Mouse (Mus musculus): ENCODE data around the gene Tgfa. TPM values are rescaled to one million over a fixed set of nuclear protein-coding genes. Genes with fewer than 3 reads are reported as not detected.

Tgfa gene
- polyA plus RNA-seq, 1 experiment = 0.20 TPM

DNA sequence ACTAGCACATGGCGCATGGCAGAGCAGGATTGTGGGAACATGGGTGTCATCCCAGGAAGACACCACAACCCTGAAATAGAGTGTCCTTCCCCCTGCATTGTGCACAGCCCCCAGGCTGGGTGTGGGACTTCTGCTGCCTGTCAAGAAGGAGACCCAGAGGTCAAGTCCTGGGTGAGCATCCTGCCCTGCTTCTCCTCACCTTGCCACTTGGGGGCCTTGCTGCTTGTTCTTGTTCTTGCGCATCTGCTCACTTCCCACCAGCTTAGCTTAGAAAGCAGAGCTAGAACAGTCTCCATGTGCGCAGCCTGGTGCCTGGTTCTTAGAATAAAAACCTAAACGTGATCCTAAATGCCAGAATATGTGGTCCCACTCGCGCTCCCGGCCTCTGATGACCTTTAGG, 82.6 kb downstream of the Tgfa start:
- H3K4me2 ChIP-seq (ENCODE audit: low read depth) = no peak overlapping the region
- H3K27me3 ChIP-seq (ENCODE audit: control insufficient read depth, insufficient read depth, insufficient read length) = peaks cover 12% of the 10 kb centered on the region
- no peak for TF ChIP-seq TCF3 (IDR thresholded peaks at IDR 0.05; ENCODE audit: insufficient read length, low read depth)
- no peak for TF ChIP-seq MYOG (IDR thresholded peaks at IDR 0.05; ENCODE audit: control insufficient read depth in 1 of 3, insufficient read depth in 1 of 3, insufficient read length in 2 of 3, low read depth in 2 of 3)
- H3K4me3 ChIP-seq = no peak overlapping the region
- no peaks in the 10 kb centered on the region for H3K36me3 ChIP-seq (ENCODE audit: control insufficient read depth, insufficient read depth)
- H3K79me2 ChIP-seq (ENCODE audit: control insufficient read depth, insufficient read depth) = no peaks in the 10 kb centered on the region
- H3ac ChIP-seq (ENCODE audit: control insufficient read depth, insufficient read length) = no peak overlapping the region

DNA sequence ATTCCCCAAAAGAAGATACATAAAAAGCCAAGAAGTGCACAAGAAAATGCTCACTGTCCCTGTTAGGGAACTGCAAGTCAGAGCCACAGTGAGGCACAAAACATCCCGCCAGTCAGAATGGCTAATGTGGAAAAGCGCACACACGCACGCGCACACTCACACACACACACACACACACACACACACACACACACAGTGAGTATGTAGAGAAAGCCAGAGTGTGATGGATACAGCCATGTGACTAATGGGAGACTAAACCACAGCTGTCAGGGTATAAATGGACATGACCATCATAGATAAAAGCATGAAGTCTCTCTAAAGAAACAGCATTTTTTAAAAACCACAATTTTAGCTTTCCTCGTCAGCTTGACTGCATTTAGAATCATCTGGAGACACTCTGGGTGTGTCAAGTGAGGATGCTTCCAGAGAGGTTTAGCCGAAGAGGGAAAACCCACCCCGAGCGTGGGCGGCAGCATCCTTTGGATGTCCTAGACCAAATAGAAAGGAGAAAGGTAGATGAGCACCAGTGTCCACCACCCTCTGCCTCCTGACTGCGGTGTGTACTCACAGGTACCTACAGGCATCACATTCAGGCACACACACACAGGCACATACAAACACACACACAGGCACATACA, 86.7 kb downstream of the Tgfa start:
- no peaks in the 10 kb centered on the region for H3K36me3 ChIP-seq (ENCODE audit: control insufficient read depth, insufficient read depth)
- H3K79me2 ChIP-seq (ENCODE audit: control insufficient read depth, insufficient read depth) = no peaks in the 10 kb centered on the region
- peaks cover 11% of the 10 kb centered on the region for H3K27me3 ChIP-seq (ENCODE audit: control insufficient read depth, insufficient read depth, insufficient read length)
- no peak overlapping the region for H3K4me3 ChIP-seq
- TF ChIP-seq USF1 (IDR thresholded peaks at IDR 0.05; ENCODE audit: low read depth) (peak; percentile 50), MYOG (IDR thresholded peaks at IDR 0.05; ENCODE audit: control insufficient read depth in 1 of 3, insufficient read depth in 1 of 3, insufficient read length in 2 of 3, low read depth in 2 of 3) (no peak)
- no peak overlapping the region for H3ac ChIP-seq (ENCODE audit: control insufficient read depth, insufficient read length)
- H3K4me2 ChIP-seq (ENCODE audit: low read depth) = no peak overlapping the region

GRCm38 (mm10) chr6:86293301-86293700, 98.3 kb downstream of the Tgfa start:
- TF ChIP-seq POLR2A (IDR thresholded peaks at IDR 0.05; ENCODE audit: insufficient read length, low read depth) = no peak
- no peak for TF ChIP-seq CEBPB (IDR thresholded peaks at IDR 0.05; ENCODE audit: insufficient read depth, poor library complexity, severe bottlenecking)
- TF ChIP-seq MAX (IDR thresholded peaks at IDR 0.05; ENCODE audit: low read depth) = no peak
- no peak for TF ChIP-seq TCF3 (IDR thresholded peaks at IDR 0.05; ENCODE audit: insufficient read length, low read depth)
- TF ChIP-seq MYOG (IDR thresholded peaks at IDR 0.05; ENCODE audit: control insufficient read depth in 1 of 3, insufficient read depth in 1 of 3, insufficient read length in 2 of 3, low read depth in 2 of 3) = no peak
- TF ChIP-seq USF1 (IDR thresholded peaks at IDR 0.05; ENCODE audit: low read depth) = no peak
- TF ChIP-seq TCF12 (IDR thresholded peaks at IDR 0.05; ENCODE audit: insufficient read depth, poor library complexity, severe bottlenecking) = no peak
- no peak for TF ChIP-seq SRF (IDR thresholded peaks at IDR 0.05; ENCODE audit: control insufficient read depth, insufficient read length, low read depth)
- no peak for TF ChIP-seq POLR2AphosphoS2 (IDR thresholded peaks at IDR 0.05; ENCODE audit: insufficient read length, low read depth)
- no peak for TF ChIP-seq REST (IDR thresholded peaks at IDR 0.05; ENCODE audit: insufficient read depth, insufficient read length)
- no peak for TF ChIP-seq E2F4 (IDR thresholded peaks at IDR 0.05; ENCODE audit: insufficient read depth)
- TF ChIP-seq MYOD1 (IDR thresholded peaks at IDR 0.05; ENCODE audit: control insufficient read depth in 1 of 3, insufficient read length in 2 of 3, low read depth in 2 of 3) = no peak
- Histone ChIP-seq H3K27me3 (ENCODE audit: control insufficient read depth, insufficient read depth, insufficient read length) (no peaks in the 10 kb centered on the region), H3K4me2 (ENCODE audit: low read depth) (no peak overlapping the region), H3ac (ENCODE audit: control insufficient read depth, insufficient read length) (no peak overlapping the region), H3K79me2 (ENCODE audit: control insufficient read depth, insufficient read depth) (no peaks in the 10 kb centered on the region), H3K4me3 (no peak overlapping the region), H3K36me3 (ENCODE audit: control insufficient read depth, insufficient read depth) (no peaks in the 10 kb centered on the region)

DNA sequence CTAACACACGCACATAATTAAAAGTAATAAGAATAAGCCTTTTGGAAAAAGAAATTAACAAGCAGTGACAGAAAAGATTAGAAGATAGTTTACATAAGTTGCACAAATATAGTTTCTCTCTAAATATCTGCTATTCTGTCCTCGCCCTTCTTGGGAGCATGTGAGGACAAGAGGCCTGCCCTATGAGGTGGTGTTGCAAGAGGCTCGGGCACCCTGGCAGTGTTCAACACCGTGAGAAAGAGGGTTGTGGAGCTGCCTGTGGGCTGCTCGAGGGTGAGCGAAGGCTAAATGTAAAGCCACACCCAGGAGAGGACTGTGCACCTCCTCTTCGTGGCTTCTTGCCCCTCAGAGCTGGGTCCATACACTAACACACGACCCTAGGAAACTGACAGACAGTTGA, 100.4 kb downstream of the Tgfa start:
- no peaks in the 10 kb centered on the region for H3K79me2 ChIP-seq (ENCODE audit: control insufficient read depth, insufficient read depth)
- no peak overlapping the region for H3K4me2 ChIP-seq (ENCODE audit: low read depth)
- H3K36me3 ChIP-seq (ENCODE audit: control insufficient read depth, insufficient read depth) = no peaks in the 10 kb centered on the region
- H3K27me3 ChIP-seq (ENCODE audit: control insufficient read depth, insufficient read depth, insufficient read length) = no peaks in the 10 kb centered on the region
- TF ChIP-seq SRF (IDR thresholded peaks at IDR 0.05; ENCODE audit: control insufficient read depth, insufficient read length, low read depth) = no peak
- TF ChIP-seq USF1 (IDR thresholded peaks at IDR 0.05; ENCODE audit: low read depth) = no peak
- no peak for TF ChIP-seq TCF3 (IDR thresholded peaks at IDR 0.05; ENCODE audit: insufficient read length, low read depth)
- no peak for TF ChIP-seq E2F4 (IDR thresholded peaks at IDR 0.05; ENCODE audit: insufficient read depth)
- no peak for TF ChIP-seq TCF12 (IDR thresholded peaks at IDR 0.05; ENCODE audit: insufficient read depth, poor library complexity, severe bottlenecking)
- TF ChIP-seq REST (IDR thresholded peaks at IDR 0.05; ENCODE audit: insufficient read depth, insufficient read length) = no peak
- TF ChIP-seq POLR2A (IDR thresholded peaks at IDR 0.05; ENCODE audit: insufficient read length, low read depth) = no peak
- TF ChIP-seq CEBPB (IDR thresholded peaks at IDR 0.05; ENCODE audit: insufficient read depth, poor library complexity, severe bottlenecking) = no peak
- TF ChIP-seq MYOD1 (IDR thresholded peaks at IDR 0.05; ENCODE audit: control insufficient read depth in 1 of 3, insufficient read length in 2 of 3, low read depth in 2 of 3) = no peak
- TF ChIP-seq MAX (IDR thresholded peaks at IDR 0.05; ENCODE audit: low read depth) = no peak
- TF ChIP-seq POLR2AphosphoS2 (IDR thresholded peaks at IDR 0.05; ENCODE audit: insufficient read length, low read depth) = no peak
- no peak for TF ChIP-seq MYOG (IDR thresholded peaks at IDR 0.05; ENCODE audit: control insufficient read depth in 1 of 3, insufficient read depth in 1 of 3, insufficient read length in 2 of 3, low read depth in 2 of 3)
- H3K4me3 ChIP-seq = no peak overlapping the region
- H3ac ChIP-seq (ENCODE audit: control insufficient read depth, insufficient read length) = no peak overlapping the region

DNA sequence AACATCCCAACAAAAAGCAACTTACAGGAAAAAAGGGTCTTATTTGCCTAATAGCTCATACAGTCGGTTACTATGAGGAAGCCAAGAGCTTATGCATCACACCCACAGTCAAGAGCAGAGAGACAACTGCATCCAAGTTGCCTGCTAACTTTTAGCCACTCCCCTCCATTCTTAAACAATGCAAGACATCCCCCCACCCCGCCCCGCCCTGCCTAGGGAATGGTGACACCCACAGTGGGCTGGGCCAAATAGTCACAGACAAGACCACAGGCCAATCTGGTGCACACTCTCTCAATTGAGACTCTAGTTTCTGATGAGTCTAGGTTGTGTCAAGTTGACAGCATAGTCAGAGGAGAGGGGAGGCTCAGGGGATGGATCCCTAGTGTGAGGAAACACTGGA, 101.1 kb downstream of the Tgfa start:
- no peak overlapping the region for H3K4me2 ChIP-seq (ENCODE audit: low read depth)
- H3K27me3 ChIP-seq (ENCODE audit: control insufficient read depth, insufficient read depth, insufficient read length) = no peaks in the 10 kb centered on the region
- no peaks in the 10 kb centered on the region for H3K79me2 ChIP-seq (ENCODE audit: control insufficient read depth, insufficient read depth)
- H3K4me3 ChIP-seq = no peak overlapping the region
- H3K36me3 ChIP-seq (ENCODE audit: control insufficient read depth, insufficient read depth) = no peaks in the 10 kb centered on the region
- H3ac ChIP-seq (ENCODE audit: control insufficient read depth, insufficient read length) = no peak overlapping the region
- TF ChIP-seq USF1 (IDR thresholded peaks at IDR 0.05; ENCODE audit: low read depth) (no peak), REST (IDR thresholded peaks at IDR 0.05; ENCODE audit: insufficient read depth, insufficient read length) (no peak), POLR2AphosphoS2 (IDR thresholded peaks at IDR 0.05; ENCODE audit: insufficient read length, low read depth) (no peak), POLR2A (IDR thresholded peaks at IDR 0.05; ENCODE audit: insufficient read length, low read depth) (no peak), SRF (IDR thresholded peaks at IDR 0.05; ENCODE audit: control insufficient read depth, insufficient read length, low read depth) (no peak), TCF3 (IDR thresholded peaks at IDR 0.05; ENCODE audit: insufficient read length, low read depth) (no peak), E2F4 (IDR thresholded peaks at IDR 0.05; ENCODE audit: insufficient read depth) (no peak), MAX (IDR thresholded peaks at IDR 0.05; ENCODE audit: low read depth) (no peak), TCF12 (IDR thresholded peaks at IDR 0.05; ENCODE audit: insufficient read depth, poor library complexity, severe bottlenecking) (no peak), MYOD1 (IDR thresholded peaks at IDR 0.05; ENCODE audit: control insufficient read depth in 1 of 3, insufficient read length in 2 of 3, low read depth in 2 of 3) (no peak)
